Mouse (Mus musculus): ENCODE measurements around the gene Birc3. TPM values are rescaled to one million over a fixed set of nuclear protein-coding genes. Genes with fewer than 3 reads are reported as not detected.

Gene Birc3
- polyA plus RNA-seq, 1 experiment from 2014 or later, result 6.8 TPM

DNA sequence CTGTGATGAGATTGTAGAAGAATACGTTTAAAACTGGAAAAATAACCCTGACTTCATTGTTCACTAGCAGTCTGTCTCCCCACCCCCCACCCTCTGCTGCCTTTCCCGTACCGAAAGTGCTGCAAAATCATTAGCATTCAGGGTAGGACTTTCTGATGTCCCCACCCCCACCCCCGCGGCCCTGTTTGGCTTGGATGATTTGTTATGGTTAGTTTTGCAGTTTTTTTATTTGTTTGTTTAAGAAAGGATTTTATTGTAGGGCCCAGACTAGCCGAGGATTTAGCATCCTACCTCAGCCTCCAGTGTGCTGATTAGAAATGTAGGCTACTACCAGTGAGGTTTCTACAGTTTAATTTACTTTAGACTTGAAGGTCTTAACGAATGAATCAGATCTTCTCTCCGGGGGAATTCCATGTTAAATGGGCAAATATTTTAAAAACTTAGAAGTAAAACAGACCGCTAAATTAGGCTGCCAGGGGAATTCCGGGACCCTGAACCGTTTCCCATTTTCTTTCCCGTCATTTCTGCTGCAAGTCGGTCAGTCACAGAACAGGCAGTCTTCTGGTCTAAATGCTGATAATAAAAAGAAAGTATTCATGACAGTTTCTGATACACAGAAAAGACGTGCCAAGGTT lies 35.1 kb downstream of the Birc3 start:
- H3K4me3 ChIP-seq (replicated peaks), result peak overlapping the region; percentile 59
- no peak for ATAC-seq (ENCODE audit: insufficient number of reproducible peaks, insufficient read depth, low FRiP score, low TSS enrichment, low read depth)
- H3K27me3 ChIP-seq, result no peaks in the 10 kb centered on the region
- peaks cover 11% of the 10 kb centered on the region for H3K4me1 ChIP-seq (replicated peaks)
- peak overlapping the region; percentile 65 for H3K4me2 ChIP-seq
- 16% methylated on average over 14 of the region's 14 CpGs for WGBS
- H3K9ac ChIP-seq (replicated peaks), result peak overlapping the region; percentile 82
- peak overlapping the region; percentile 99 for H3K27ac ChIP-seq
- H3K9me3 ChIP-seq, result no peaks in the 10 kb centered on the region
- H3K36me3 ChIP-seq, result peaks cover 20% of the 10 kb centered on the region

DNA sequence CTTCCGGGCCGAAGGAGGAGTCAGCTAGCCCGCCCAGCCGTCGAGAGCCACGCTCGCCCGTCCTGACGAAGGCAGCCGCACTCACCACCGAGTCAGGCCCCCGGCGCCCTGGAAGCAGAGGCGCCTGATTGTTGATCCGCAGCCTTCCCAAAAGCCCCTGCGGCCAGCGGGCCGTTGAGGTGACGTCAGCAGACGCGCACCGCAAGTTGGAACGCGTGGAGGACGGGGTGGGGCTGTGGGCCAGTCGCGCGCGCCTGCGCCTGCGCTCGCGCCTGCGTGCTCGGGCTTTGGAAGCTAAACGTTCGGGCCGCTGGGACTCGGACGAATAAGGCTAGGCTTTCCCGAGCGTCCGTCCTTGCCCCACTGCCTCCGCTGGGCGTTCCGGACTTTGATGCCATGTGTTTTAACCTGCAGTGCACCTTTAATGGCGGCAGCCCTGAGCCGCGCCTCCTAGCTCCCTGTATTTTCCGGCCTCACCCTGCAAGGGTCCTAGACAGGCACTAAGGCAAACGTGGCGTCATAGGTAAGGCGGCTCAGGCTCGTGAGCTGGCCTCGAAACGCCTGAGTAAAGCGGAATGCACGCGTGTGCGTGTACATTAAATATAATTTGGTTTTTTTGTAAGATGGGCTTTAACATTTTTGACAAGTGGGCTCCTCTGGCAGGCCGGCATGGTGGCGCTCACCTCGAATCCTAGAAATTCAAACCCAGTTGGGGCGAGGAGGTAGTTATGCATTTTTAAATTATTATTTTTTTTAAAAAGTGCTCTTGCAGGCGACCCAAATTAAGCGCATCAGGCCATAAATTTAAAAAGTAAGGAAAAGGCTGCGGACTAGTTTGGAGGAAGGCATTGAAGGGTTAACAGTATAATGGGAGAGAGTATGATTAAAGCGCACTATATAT lies 35.8 kb downstream of the Birc3 start, which contains the start of gene Birc2:
TSS of gene Birc2 (minus strand) at position 160 of the 901 bp plus-strand sequence.
- H3K4me3 ChIP-seq (replicated peaks), result peak within 1 kb of the TSS; percentile 59
- peak within 1 kb of the TSS; percentile 99 for H3K27ac ChIP-seq
- H3K4me1 ChIP-seq (replicated peaks), result peaks cover 16% of the 10 kb centered on the region
- peak within 1 kb of the TSS; percentile 82 for H3K9ac ChIP-seq (replicated peaks)
- H3K27me3 ChIP-seq, result no peaks in the 10 kb centered on the region
- H3K4me2 ChIP-seq, result peak within 1 kb of the TSS; percentile 65
- peak; percentile 96 for ATAC-seq (ENCODE audit: insufficient number of reproducible peaks, insufficient read depth, low FRiP score, low TSS enrichment, low read depth)
- under 1% methylated on average over 68 of the region's 68 CpGs for WGBS
- H3K9me3 ChIP-seq, result no peaks in the 10 kb centered on the region
- peaks cover 23% of the 10 kb centered on the region for H3K36me3 ChIP-seq

DNA sequence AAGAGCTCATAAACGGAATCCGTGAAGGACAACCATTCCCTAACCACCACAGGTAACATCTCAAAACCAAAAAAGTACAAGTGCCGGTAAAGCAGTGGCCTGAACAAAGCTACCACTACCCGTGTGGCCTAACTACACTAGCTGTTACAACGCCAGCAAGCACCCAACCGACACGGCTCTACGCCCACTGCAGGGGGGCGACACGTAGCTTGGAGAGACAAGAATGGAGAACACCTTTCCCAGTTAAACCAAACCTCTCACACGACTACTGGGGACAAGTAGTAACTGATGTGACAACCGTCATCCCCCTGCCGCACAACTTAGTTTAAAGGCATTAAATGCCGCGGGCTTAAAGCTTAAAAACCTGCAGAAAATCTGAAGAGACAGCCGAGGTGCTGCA lies 36.7 kb downstream of the Birc3 start:
- ATAC-seq (ENCODE audit: insufficient number of reproducible peaks, insufficient read depth, low FRiP score, low TSS enrichment, low read depth), result peak; percentile 40; the same call in 1 of the 2 replicates
- Histone ChIP-seq H3K36me3 (peaks cover 25% of the 10 kb centered on the region), H3K27me3 (no peaks in the 10 kb centered on the region), H3K9me3 (no peaks in the 10 kb centered on the region), H3K9ac (replicated peaks) (peak overlapping the region; percentile 82), H3K4me3 (replicated peaks) (peak overlapping the region; percentile 59), H3K4me1 (replicated peaks) (peaks cover 17% of the 10 kb centered on the region), H3K4me2 (peak overlapping the region; percentile 65), H3K27ac (peak overlapping the region; percentile 99)
- WGBS, result under 1% methylated on average over 16 of the region's 16 CpGs

DNA sequence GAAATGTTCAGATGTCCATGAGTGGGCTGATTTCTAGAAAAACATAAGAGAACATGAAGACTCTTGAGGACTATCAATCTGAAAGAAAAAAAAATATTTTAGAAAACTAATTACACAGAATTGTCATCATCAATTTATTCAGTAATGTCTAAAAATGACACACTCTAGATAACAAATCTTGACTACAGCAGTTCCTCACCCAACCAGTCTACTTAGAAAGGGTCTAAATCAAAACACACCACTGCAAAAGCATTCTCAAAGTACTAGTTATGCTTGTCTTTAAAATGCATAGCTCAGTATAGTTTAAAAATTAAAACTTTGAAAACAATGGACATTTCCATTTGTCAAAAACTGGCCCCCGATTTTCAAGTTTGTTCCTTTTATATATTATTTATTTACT lies 37.7 kb downstream of the Birc3 start:
- 86% methylated on average over 1 of the region's 1 CpGs for WGBS
- no peak overlapping the region for H3K4me3 ChIP-seq (replicated peaks)
- no peak for ATAC-seq (ENCODE audit: insufficient number of reproducible peaks, insufficient read depth, low FRiP score, low TSS enrichment, low read depth)

DNA sequence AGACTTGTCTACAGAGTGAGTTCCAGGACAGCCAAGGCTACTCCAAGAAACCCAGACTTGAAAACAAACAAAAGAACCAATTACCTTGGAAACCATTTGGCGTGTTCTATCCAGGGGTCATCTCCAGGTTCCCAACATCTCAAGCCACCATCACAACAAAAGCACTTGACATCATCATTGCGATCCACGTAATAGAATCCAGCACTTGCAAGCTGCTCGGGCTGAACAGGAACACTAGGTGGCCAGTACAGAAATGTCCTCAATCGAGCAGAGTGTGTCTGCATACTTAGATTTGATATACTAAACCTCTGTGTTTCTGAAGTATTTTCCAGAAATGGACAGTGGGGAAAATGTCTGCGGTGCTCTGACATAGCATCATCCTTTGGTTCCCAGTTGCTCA lies 39.6 kb downstream of the Birc3 start:
- peaks cover 17% of the 10 kb centered on the region for H3K4me1 ChIP-seq (replicated peaks)
- no peak overlapping the region for H3K4me3 ChIP-seq (replicated peaks)
- H3K9me3 ChIP-seq, result no peaks in the 10 kb centered on the region
- no peak overlapping the region for H3K27ac ChIP-seq
- no peak for ATAC-seq (ENCODE audit: insufficient number of reproducible peaks, insufficient read depth, low FRiP score, low TSS enrichment, low read depth)
- peaks cover 36% of the 10 kb centered on the region for H3K36me3 ChIP-seq
- H3K27me3 ChIP-seq, result no peaks in the 10 kb centered on the region
- 91% methylated on average over 6 of the region's 6 CpGs for WGBS
- no peak overlapping the region for H3K9ac ChIP-seq (replicated peaks)
- H3K4me2 ChIP-seq, result peak overlapping the region; percentile 8; the same call in 1 of the 2 replicates

More for the DNA sequence above, 37.7 kb downstream of the Birc3 start:
- Histone ChIP-seq H3K27me3 (no peaks in the 10 kb centered on the region), H3K9me3 (no peaks in the 10 kb centered on the region), H3K9ac (replicated peaks) (no peak overlapping the region), H3K36me3 (peaks cover 25% of the 10 kb centered on the region), H3K4me1 (replicated peaks) (peaks cover 17% of the 10 kb centered on the region), H3K27ac (no peak overlapping the region), H3K4me2 (no peak overlapping the region)

DNA sequence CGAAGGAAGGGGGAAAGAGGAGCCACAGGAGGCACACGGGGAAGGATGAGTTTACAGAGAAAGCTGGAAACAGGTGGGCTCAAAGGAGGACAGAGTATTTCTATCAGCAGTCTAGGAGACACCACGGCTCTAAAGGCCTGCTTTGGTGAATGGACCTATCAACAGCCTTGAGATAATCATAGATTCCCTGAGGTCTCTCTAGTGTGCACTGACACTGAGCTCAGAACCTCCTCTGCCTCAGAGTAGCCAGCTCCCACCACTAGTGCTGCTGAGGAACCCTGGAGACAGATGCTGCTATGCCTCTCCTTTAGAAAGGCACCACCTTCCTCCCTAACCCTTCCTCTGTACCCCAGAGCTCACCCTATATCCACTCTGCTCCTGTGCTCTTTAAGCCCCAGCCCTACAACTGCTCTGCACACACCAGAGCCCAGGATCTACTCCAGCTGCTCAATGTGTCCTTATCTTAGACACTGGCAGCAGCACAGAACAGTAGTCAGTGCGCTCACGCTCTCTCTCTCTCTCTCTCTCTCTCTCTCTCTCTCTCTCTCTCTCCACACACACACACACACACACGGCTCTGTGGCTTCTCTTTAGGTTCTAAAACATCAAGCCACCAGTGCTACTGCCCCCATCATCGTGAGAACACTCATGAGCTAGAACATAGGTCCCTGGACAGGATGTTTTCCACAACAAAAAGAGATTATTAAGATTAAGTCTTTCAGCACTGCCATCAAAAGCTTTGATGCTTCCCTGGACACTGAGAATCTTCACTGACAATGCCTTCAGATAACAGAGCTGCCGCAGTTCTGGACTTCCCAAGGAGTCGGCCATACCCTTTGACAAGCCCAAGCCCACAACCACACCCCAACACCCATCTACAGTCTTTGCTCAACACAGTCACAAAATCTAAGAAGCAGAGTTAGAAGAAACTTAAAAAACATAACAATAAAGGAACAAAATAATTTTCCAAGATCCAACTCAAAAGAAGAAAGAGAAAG lies 43.2 kb downstream of the Birc3 start:
- Histone ChIP-seq H3K4me1 (replicated peaks) (peaks cover 17% of the 10 kb centered on the region), H3K27ac (no peak overlapping the region), H3K27me3 (no peaks in the 10 kb centered on the region), H3K4me2 (no peak overlapping the region), H3K9me3 (no peaks in the 10 kb centered on the region), H3K4me3 (replicated peaks) (no peak overlapping the region), H3K36me3 (peaks cover 60% of the 10 kb centered on the region), H3K9ac (replicated peaks) (no peak overlapping the region)
- WGBS, result 88% methylated on average over 9 of the region's 9 CpGs
- no peak for ATAC-seq (ENCODE audit: insufficient number of reproducible peaks, insufficient read depth, low FRiP score, low TSS enrichment, low read depth)

DNA sequence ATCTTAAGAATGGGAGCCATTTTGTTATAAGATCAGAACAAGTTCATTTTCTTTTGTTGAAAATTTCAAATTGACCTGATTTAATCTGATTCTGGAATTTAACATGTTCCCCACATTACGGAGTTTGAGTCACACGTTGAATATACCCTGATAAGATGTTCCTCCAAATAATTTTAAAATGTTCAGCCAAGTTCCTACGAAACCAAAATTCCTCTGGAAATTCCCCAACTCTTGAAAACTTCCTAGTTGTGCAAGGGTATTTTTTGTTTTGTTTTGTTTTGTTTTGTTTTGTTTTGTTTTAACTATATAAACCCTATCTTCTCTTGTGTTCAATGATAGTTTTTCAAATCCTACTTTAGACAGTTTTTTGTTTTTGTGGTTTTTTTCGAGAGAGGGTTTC lies 44.3 kb downstream of the Birc3 start:
- Histone ChIP-seq H3K4me2 (no peak overlapping the region), H3K4me3 (replicated peaks) (no peak overlapping the region), H3K9me3 (no peaks in the 10 kb centered on the region), H3K27ac (no peak overlapping the region), H3K9ac (replicated peaks) (no peak overlapping the region), H3K27me3 (no peaks in the 10 kb centered on the region), H3K4me1 (replicated peaks) (peaks cover 11% of the 10 kb centered on the region), H3K36me3 (peaks cover 54% of the 10 kb centered on the region)
- 93% methylated on average over 4 of the region's 4 CpGs for WGBS
- no peak for ATAC-seq (ENCODE audit: insufficient number of reproducible peaks, insufficient read depth, low FRiP score, low TSS enrichment, low read depth)

DNA sequence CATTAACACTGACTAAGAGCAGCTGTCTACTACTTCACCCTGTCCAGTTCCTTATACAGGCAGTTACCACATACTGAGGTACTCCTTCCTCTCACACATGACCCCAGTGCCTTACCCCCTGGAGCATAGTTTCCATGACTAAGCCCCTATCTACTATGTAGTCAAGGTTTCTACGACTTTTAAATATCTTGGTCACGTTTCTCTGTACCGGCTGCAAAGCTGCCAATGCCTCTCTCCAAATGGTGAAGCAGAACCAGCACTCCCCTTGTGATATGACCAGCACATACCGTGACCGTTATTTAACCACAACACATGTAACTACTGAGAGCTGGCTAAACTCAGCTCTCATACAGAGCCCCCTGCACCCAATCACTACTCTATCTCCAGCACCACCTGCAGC lies 48.1 kb downstream of the Birc3 start:
- no peak for ATAC-seq (ENCODE audit: insufficient number of reproducible peaks, insufficient read depth, low FRiP score, low TSS enrichment, low read depth)
- Histone ChIP-seq H3K27me3 (no peaks in the 10 kb centered on the region), H3K9ac (replicated peaks) (no peak overlapping the region), H3K4me2 (no peak overlapping the region), H3K4me3 (replicated peaks) (no peak overlapping the region), H3K4me1 (replicated peaks) (no peaks in the 10 kb centered on the region), H3K9me3 (no peaks in the 10 kb centered on the region), H3K27ac (no peak overlapping the region), H3K36me3 (peaks cover 74% of the 10 kb centered on the region)
- 91% methylated on average over 5 of the region's 5 CpGs for WGBS

DNA sequence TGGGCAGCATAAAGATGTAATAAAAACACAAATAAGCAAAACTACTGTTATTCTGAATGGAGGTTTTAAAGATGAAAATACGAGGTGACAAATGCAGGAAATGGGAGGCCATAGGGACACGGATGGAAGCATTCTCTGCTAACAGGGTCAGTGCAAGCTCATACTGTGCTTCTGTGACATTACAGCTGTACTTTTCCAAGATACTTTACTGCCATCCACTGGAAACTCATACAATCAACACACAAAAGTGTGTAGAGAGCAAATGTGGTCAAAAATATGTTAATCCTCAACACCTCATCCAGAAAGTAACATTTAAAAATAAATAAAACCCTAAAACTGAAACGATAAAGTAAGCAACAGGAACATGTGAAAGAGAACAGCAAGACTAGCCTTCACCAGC lies 50.2 kb downstream of the Birc3 start:
- Histone ChIP-seq H3K27me3 (no peaks in the 10 kb centered on the region), H3K9me3 (no peaks in the 10 kb centered on the region), H3K4me1 (replicated peaks) (no peaks in the 10 kb centered on the region), H3K9ac (replicated peaks) (no peak overlapping the region), H3K36me3 (peaks cover 78% of the 10 kb centered on the region), H3K27ac (no peak overlapping the region), H3K4me3 (replicated peaks) (no peak overlapping the region), H3K4me2 (no peak overlapping the region)
- no peak for ATAC-seq (ENCODE audit: insufficient number of reproducible peaks, insufficient read depth, low FRiP score, low TSS enrichment, low read depth)
- 82% methylated on average over 3 of the region's 3 CpGs for WGBS

DNA sequence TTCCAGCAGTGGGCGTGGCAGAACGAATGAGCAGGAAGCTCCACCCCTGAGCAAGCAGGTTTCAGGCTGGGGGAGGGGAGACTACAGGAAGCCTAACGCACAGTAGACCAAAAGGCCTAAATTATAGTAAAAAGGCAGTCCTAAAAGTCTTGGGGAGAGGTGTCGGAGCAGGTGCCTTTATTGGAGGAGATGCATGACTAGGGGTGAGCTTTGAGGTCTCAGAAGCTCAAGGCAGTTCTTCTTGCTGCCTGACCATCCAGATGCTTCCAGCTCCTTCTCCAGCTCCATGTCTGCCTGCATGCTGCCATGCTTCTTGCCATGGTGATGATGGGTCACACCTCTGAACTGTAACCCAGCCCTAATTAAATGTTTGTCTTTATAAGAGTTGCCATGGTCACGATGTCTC lies 67.9 kb downstream of the Birc3 start:
- no peak for ATAC-seq (ENCODE audit: insufficient number of reproducible peaks, insufficient read depth, low FRiP score, low TSS enrichment, low read depth)
- Histone ChIP-seq H3K4me3 (replicated peaks) (no peak overlapping the region), H3K4me2 (no peak overlapping the region), H3K27me3 (no peaks in the 10 kb centered on the region), H3K27ac (no peak overlapping the region), H3K36me3 (no peaks in the 10 kb centered on the region), H3K4me1 (replicated peaks) (no peaks in the 10 kb centered on the region), H3K9ac (replicated peaks) (no peak overlapping the region), H3K9me3 (no peaks in the 10 kb centered on the region)
- WGBS, result 69% methylated on average over 5 of the region's 5 CpGs

Measured in limb, embryonic 12.5 days (tissue).